Mouse (Mus musculus) forebrain, embryonic 14.5 days (tissue): Measurements from ENCODE around the gene Tex35. TPM values are rescaled to one million over a fixed set of nuclear protein-coding genes. Genes with fewer than 3 reads are reported as not detected.

Source experiments
- ATAC-seq: fragments of 200-750 bp; cut with Nextera tagmentation; 2 replicates; pipeline ENCODE4 v1.8.0; 2017; ENCODE audit warnings: mild to moderate bottlenecking, moderate library complexity
- DNase-seq: peaks from one replicate; pipeline ENCODE4 v3.0.0-alpha.2; 2015; ENCODE audit warnings: low spot score
- H3K27ac ChIP-seq: fragments of 300-500 bp; sonication (generic); 2 replicates; pipeline ENCODE4 v1.5.1; 2014; ENCODE audit warnings: low read depth, mild to moderate bottlenecking, control low read depth, low read length, moderate library complexity
- H3K27me3 ChIP-seq: fragments of 300-500 bp; sonication (generic); replicated peaks from 2 replicates; pipeline ENCODE4 v1.6.1; 2014; ENCODE audit warnings: low read length, control low read depth, mixed read lengths; ENCODE audit not compliant: control insufficient read depth, insufficient read depth
- H3K36me3 ChIP-seq: fragments of 300-500 bp; sonication (generic); 2 replicates; pipeline ENCODE4 v1.6.1; 2014; ENCODE audit warnings: low read length, control low read depth; ENCODE audit not compliant: control insufficient read depth, insufficient read depth
- H3K4me1 ChIP-seq: fragments of 300-500 bp; sonication (generic); 2 replicates; pipeline ENCODE4 v1.6.1; 2014; ENCODE audit warnings: antibody characterized with exemption, low read length, control low read depth; ENCODE audit not compliant: control insufficient read depth, insufficient read depth
- H3K4me2 ChIP-seq: fragments of 300-500 bp; sonication (generic); 2 replicates; pipeline ENCODE4 v1.6.1; 2014; ENCODE audit warnings: mild to moderate bottlenecking, control low read depth, low read length
- H3K4me3 ChIP-seq: fragments of 300-500 bp; sonication (generic); 2 replicates; pipeline ENCODE4 v1.5.1; 2014; ENCODE audit warnings: low read depth, low read length, control low read depth
- H3K9ac ChIP-seq: fragments of 300-500 bp; sonication (generic); 2 replicates; pipeline ENCODE4 v1.6.1; 2014; ENCODE audit warnings: mild to moderate bottlenecking, low read length, control low read depth, moderate library complexity
- H3K9me3 ChIP-seq: fragments of 300-500 bp; sonication (generic); replicated peaks from 2 replicates; pipeline ENCODE4 v1.6.1; 2016; ENCODE audit warnings: low read length, control low read depth, mixed read lengths; ENCODE audit not compliant: control insufficient read depth
- WGBS: fragments of 180-500 bp; shearing (Covaris S2); extraction: QIAGEN DNeasy Blood & Tissue Kit; methylation state at CpG from one replicate; pipeline ENCODE4 v1.1.7; 2014; 5-methylcytosine and 5-hydroxymethylcytosine counted together
- polyA plus RNA-seq: library from polyadenylated mRNA; unstranded; fragments of >200 nt; fragmentation: Nextera tagmentation; extraction: Ambion mirVana; gene quantifications from 2 replicates; pipeline ENCODE4 v1.2.1, GENCODE M21; 2014

Tex35 gene
- polyA plus RNA-seq, 1 experiment from 2014 or later, result not detected

- Histone ChIP-seq H3K9ac (no peak overlapping the region), H3K9me3 (no peaks in the 10 kb centered on the region), H3K27me3 (no peaks in the 10 kb centered on the region), H3K27ac (no peak overlapping the region), H3K4me3 (no peak overlapping the region), H3K4me1 (peaks cover 10% of the 10 kb centered on the region; the same call in 1 of the 2 replicates), H3K4me2 (no peak overlapping the region), H3K36me3 (no peaks in the 10 kb centered on the region)
- 63% methylated on average over 5 of the region's 5 CpGs for WGBS
- no peak for DNase-seq
- ATAC-seq, result no peak
Observed at GRCm38 (mm10) chr1:157062445-157062825, 46.0 kb downstream of the Tex35 start.

GRCm38 (mm10) chr1:157061800-157062444, 46.6 kb downstream of the Tex35 start:
- 96% methylated on average over 10 of the region's 10 CpGs for WGBS
- DNase-seq (no peak), ATAC-seq (no peak)

GRCm38 (mm10) chr1:157061170-157061569, 47.3 kb downstream of the Tex35 start:
- ATAC-seq (no peak), DNase-seq (no peak)
- Histone ChIP-seq H3K4me1 (peaks cover 10% of the 10 kb centered on the region), H3K9me3 (no peaks in the 10 kb centered on the region), H3K9ac (no peak overlapping the region), H3K27me3 (no peaks in the 10 kb centered on the region), H3K36me3 (no peaks in the 10 kb centered on the region), H3K27ac (no peak overlapping the region), H3K4me3 (no peak overlapping the region), H3K4me2 (no peak overlapping the region)
- WGBS, result 83% methylated on average over 3 of the region's 3 CpGs

More at GRCm38 (mm10) chr1:157061800-157062444, 46.6 kb downstream of the Tex35 start:
- Histone ChIP-seq H3K4me2 (no peak overlapping the region), H3K4me1 (peaks cover 8% of the 10 kb centered on the region; the same call in 1 of the 2 replicates), H3K27ac (no peak overlapping the region), H3K9ac (no peak overlapping the region), H3K27me3 (no peaks in the 10 kb centered on the region), H3K4me3 (no peak overlapping the region), H3K36me3 (no peaks in the 10 kb centered on the region), H3K9me3 (no peaks in the 10 kb centered on the region)

- H3K27me3 ChIP-seq, result no peaks in the 10 kb centered on the region
- DNase-seq (no peak), ATAC-seq (no peak)
- H3K27ac ChIP-seq, result no peak overlapping the region
- no peaks in the 10 kb centered on the region for H3K36me3 ChIP-seq
- no peaks in the 10 kb centered on the region for H3K9me3 ChIP-seq
- H3K4me2 ChIP-seq, result no peak overlapping the region
- no peak overlapping the region for H3K9ac ChIP-seq
- 79% methylated on average over 12 of the region's 12 CpGs for WGBS
- no peak overlapping the region for H3K4me3 ChIP-seq
- H3K4me1 ChIP-seq, result peaks cover 13% of the 10 kb centered on the region
Observed at GRCm38 (mm10) chr1:157060441-157061135, 47.9 kb downstream of the Tex35 start.

- ATAC-seq (peak; percentile 30; the same call in 1 of the 2 replicates), DNase-seq (no peak)
- peaks cover 22% of the 10 kb centered on the region for H3K4me1 ChIP-seq
- H3K36me3 ChIP-seq, result no peaks in the 10 kb centered on the region
- no peak overlapping the region for H3K4me3 ChIP-seq
- peak overlapping the region; percentile 49; the same call in 1 of the 2 replicates for H3K9ac ChIP-seq
- 22% methylated on average over 6 of the region's 6 CpGs for WGBS
- H3K9me3 ChIP-seq, result no peaks in the 10 kb centered on the region
- H3K27ac ChIP-seq, result peak overlapping the region; percentile 87
- peak overlapping the region; percentile 34; the same call in 1 of the 2 replicates for H3K4me2 ChIP-seq
- H3K27me3 ChIP-seq, result no peaks in the 10 kb centered on the region
Observed at GRCm38 (mm10) chr1:157055901-157056300, 52.6 kb downstream of the Tex35 start.

GRCm38 (mm10) chr1:157055288-157055831, 53.1 kb downstream of the Tex35 start:
- Histone ChIP-seq H3K4me3 (no peak overlapping the region), H3K9ac (peak overlapping the region; percentile 49; the same call in 1 of the 2 replicates), H3K4me2 (peak overlapping the region; percentile 34; the same call in 1 of the 2 replicates), H3K36me3 (no peaks in the 10 kb centered on the region), H3K27ac (peak overlapping the region; percentile 87), H3K27me3 (no peaks in the 10 kb centered on the region), H3K4me1 (peaks cover 22% of the 10 kb centered on the region), H3K9me3 (no peaks in the 10 kb centered on the region)
- DNase-seq (peak; percentile 66), ATAC-seq (peak; percentile 74)
- WGBS, result 6% methylated on average over 11 of the region's 11 CpGs

- ATAC-seq (no peak), DNase-seq (no peak)
- Histone ChIP-seq H3K4me3 (no peak overlapping the region), H3K27me3 (0 out of 2 replicates have a peak, but pooled peaks cover 3% of the 10 kb centered on the region), H3K4me2 (no peak overlapping the region), H3K36me3 (no peaks in the 10 kb centered on the region), H3K9me3 (no peaks in the 10 kb centered on the region), H3K27ac (peak overlapping the region; percentile 87), H3K9ac (no peak overlapping the region), H3K4me1 (peaks cover 22% of the 10 kb centered on the region)
- 62% methylated on average over 7 of the region's 7 CpGs for WGBS
Observed at GRCm38 (mm10) chr1:157054659-157055058, 53.8 kb downstream of the Tex35 start.

- ATAC-seq, result no peak
- Histone ChIP-seq H3K27me3 (0 out of 2 replicates have a peak, but pooled peaks cover 3% of the 10 kb centered on the region), H3K9me3 (no peaks in the 10 kb centered on the region), H3K27ac (no peak overlapping the region), H3K4me1 (peaks cover 19% of the 10 kb centered on the region), H3K9ac (no peak overlapping the region), H3K4me2 (no peak overlapping the region), H3K36me3 (no peaks in the 10 kb centered on the region), H3K4me3 (no peak overlapping the region)
- WGBS, result 96% methylated on average over 2 of the region's 2 CpGs
- DNase-seq, result no peak
Observed at GRCm38 (mm10) chr1:157049886-157050285, 58.6 kb downstream of the Tex35 start.
